Mouse (Mus musculus) kidney, postnatal 0 days (tissue): ENCODE data around the gene Jund. TPM values are rescaled to one million over a fixed set of nuclear protein-coding genes. Genes with fewer than 3 reads are reported as not detected.

Experiments used
- ATAC-seq: fragments of 200-750 bp; cut with Nextera tagmentation; replicated peaks from 2 replicates; pipeline ENCODE4 v1.8.0; 2017; ENCODE audit warnings: low read depth, moderate number of reproducible peaks, moderate TSS enrichment, moderate library complexity; ENCODE audit not compliant: low FRiP score
- DNase-seq: peaks from one replicate; pipeline ENCODE4 v3.0.0-alpha.2; 2016; ENCODE audit warnings: low spot score
- H3K27ac ChIP-seq: fragments of 300-500 bp; sonication (generic); 2 replicates; pipeline ENCODE4 v1.5.1; 2014; ENCODE audit warnings: mild to moderate bottlenecking
- H3K27me3 ChIP-seq: fragments of 300-500 bp; sonication (generic); 2 replicates; pipeline ENCODE4 v1.6.1; 2014; ENCODE audit warnings: low read length, mixed read lengths; ENCODE audit not compliant: insufficient read depth
- H3K36me3 ChIP-seq: fragments of 300-500 bp; sonication (generic); 2 replicates; pipeline ENCODE4 v1.6.1; 2014; ENCODE audit warnings: low read length, mixed read lengths; ENCODE audit not compliant: insufficient read depth
- H3K4me1 ChIP-seq: fragments of 300-500 bp; sonication (generic); replicated peaks from 2 replicates; pipeline ENCODE4 v1.6.1; 2014; ENCODE audit warnings: antibody characterized with exemption, low read length, mixed read lengths; ENCODE audit not compliant: insufficient read depth
- H3K4me2 ChIP-seq: fragments of 300-500 bp; sonication (generic); 2 replicates; pipeline ENCODE4 v1.6.1; 2014; ENCODE audit warnings: mild to moderate bottlenecking, low read length, moderate library complexity, mixed read lengths
- H3K4me3 ChIP-seq: fragments of 300-500 bp; sonication (generic); replicated peaks from 2 replicates; pipeline ENCODE4 v1.5.1; 2014; ENCODE audit warnings: low read depth, low read length
- H3K9ac ChIP-seq: fragments of 300-500 bp; sonication (generic); 2 replicates; pipeline ENCODE4 v1.6.1; 2014; ENCODE audit warnings: low read depth, low read length
- H3K9me3 ChIP-seq: fragments of 300-500 bp; sonication (generic); replicated peaks from 2 replicates; pipeline ENCODE4 v1.6.1; 2016; ENCODE audit warnings: low read length, inconsistent platforms, mixed read lengths
- CTCF ChIP-seq: IDR thresholded peaks from 2 replicates; pipeline ENCODE4 v1.5.1; 2016; ENCODE audit warnings: antibody characterized with exemption, low read depth, mild to moderate bottlenecking, moderate library complexity
- WGBS: fragments of 180-500 bp; shearing (Covaris S2); extraction: QIAGEN DNeasy Blood & Tissue Kit; methylation state at CpG from one replicate; pipeline ENCODE4 v1.1.7; 2014; 5-methylcytosine and 5-hydroxymethylcytosine counted together
- polyA plus RNA-seq: library from polyadenylated mRNA; unstranded; fragments of >200 nt; fragmentation: Nextera tagmentation; extraction: Ambion mirVana; gene quantifications from 2 replicates; pipeline ENCODE4 v1.2.1, GENCODE M21; 2015

Gene Jund
- polyA plus RNA-seq, 1 experiment from 2014 or later: 98.1 TPM

DNA sequence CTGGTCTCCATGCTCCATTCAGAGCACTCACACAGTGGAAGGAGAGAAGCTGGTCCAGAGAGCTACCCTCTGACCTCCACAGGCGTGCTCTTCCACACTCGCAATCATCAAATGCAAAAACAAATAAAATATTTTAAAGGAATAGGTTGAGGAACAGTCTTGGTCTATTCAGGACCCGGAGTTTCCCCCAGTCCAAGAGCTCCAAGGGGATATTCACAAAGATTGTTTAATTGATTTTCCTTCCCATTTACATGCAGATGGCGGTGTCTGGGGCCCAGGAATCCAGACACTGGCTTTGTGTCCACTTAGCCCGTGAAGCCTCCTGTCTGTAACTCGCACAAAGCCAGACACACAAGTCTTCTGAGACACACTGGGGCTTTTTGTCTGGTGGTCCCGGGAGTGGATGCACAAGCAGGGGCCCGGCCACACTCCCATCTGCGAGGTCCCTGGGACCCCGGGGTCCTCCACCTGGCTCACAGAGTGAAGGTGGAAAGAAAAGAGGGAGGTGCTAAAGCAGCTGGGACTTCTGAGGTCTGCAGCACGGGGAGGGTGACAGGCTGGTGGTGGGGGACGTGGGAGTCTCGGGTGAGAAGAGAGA lies 42.5 kb upstream of the Jund start:
- WGBS: 59% methylated on average over 13 of the region's 13 CpGs
- no peak for DNase-seq
- H3K4me3 ChIP-seq: no peak overlapping the region
- no peaks in the 10 kb centered on the region for H3K9me3 ChIP-seq
- H3K36me3 ChIP-seq: peaks cover 33% of the 10 kb centered on the region
- TF ChIP-seq CTCF: no peak
- H3K4me2 ChIP-seq: no peak overlapping the region
- no peak overlapping the region for H3K9ac ChIP-seq
- peaks cover 17% of the 10 kb centered on the region for H3K4me1 ChIP-seq
- no peak for ATAC-seq
- no peak overlapping the region for H3K27ac ChIP-seq
- H3K27me3 ChIP-seq: no peaks in the 10 kb centered on the region

- Histone ChIP-seq H3K9ac (no peak overlapping the region), H3K9me3 (no peaks in the 10 kb centered on the region), H3K36me3 (peaks cover 26% of the 10 kb centered on the region), H3K27me3 (no peaks in the 10 kb centered on the region), H3K4me3 (no peak overlapping the region), H3K4me2 (peak overlapping the region; percentile 72; the same call in 1 of the 2 replicates), H3K27ac (no peak overlapping the region), H3K4me1 (peaks cover 17% of the 10 kb centered on the region)
- DNase-seq (no peak), ATAC-seq (no peak)
- TF ChIP-seq CTCF: no peak
- 90% methylated on average over 3 of the region's 3 CpGs for WGBS
Measured at GRCm38 (mm10) chr8:70657214-70657613, 41.5 kb upstream of the Jund start.

GRCm38 (mm10) chr8:70657739-70658138 lies 41.0 kb upstream of the Jund start:
- Histone ChIP-seq H3K4me2 (peak overlapping the region; percentile 72), H3K27me3 (no peaks in the 10 kb centered on the region), H3K9ac (peak overlapping the region; percentile 80; the same call in 1 of the 2 replicates), H3K9me3 (no peaks in the 10 kb centered on the region), H3K4me1 (peaks cover 17% of the 10 kb centered on the region), H3K27ac (no peak overlapping the region), H3K36me3 (peaks cover 22% of the 10 kb centered on the region), H3K4me3 (no peak overlapping the region)
- no peak for DNase-seq
- WGBS: 91% methylated on average over 2 of the region's 2 CpGs
- TF ChIP-seq CTCF: no peak
- ATAC-seq: no peak

DNA sequence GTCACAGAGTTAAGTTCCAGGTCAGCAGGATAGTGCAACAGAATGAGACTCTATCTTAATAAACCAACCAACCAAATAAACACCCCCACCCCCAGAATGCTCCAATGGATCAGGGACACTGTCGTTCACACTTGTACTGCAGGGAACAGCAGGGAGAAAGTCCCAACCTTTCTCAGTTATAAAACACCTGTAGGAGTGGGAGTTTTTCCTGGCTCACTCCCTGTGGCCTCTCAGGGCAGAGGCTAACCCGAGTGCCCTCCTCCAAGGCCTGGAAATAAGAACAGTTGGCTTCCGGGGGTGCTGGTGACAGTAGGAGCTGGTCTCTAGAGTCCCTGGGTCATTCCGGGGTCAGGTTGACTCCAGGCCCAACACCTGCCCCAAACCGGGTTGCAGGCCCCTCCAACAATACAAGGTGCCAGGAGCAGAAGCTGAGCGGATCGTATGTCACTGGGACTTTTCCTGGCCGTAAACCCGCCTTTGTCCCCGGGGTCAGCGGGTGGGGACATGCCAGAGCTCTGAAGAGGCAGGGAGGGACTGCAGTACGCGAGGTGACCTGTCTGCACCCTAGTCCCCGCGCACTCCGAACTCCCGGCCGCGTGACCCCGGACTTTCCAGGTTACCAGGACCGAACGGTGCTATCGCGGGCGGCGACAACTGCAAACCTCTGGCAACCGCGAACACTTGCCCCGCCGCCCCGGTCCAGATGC lies 39.7 kb upstream of the Jund start:
- WGBS: under 1% methylated on average over 31 of the region's 31 CpGs
- no peak for TF ChIP-seq CTCF
- Histone ChIP-seq H3K27me3 (no peaks in the 10 kb centered on the region), H3K4me1 (peaks cover 17% of the 10 kb centered on the region), H3K9ac (peak overlapping the region; percentile 80), H3K4me3 (peak overlapping the region; percentile 80), H3K36me3 (peaks cover 20% of the 10 kb centered on the region), H3K27ac (peak overlapping the region; percentile 95), H3K9me3 (no peaks in the 10 kb centered on the region), H3K4me2 (peak overlapping the region; percentile 72)
- DNase-seq (peak; percentile 39), ATAC-seq (peak; percentile 59)

- Histone ChIP-seq H3K27me3 (no peaks in the 10 kb centered on the region), H3K9me3 (no peaks in the 10 kb centered on the region), H3K36me3 (peaks cover 15% of the 10 kb centered on the region), H3K9ac (peak overlapping the region; percentile 80), H3K4me2 (peak overlapping the region; percentile 72), H3K4me1 (peaks cover 17% of the 10 kb centered on the region), H3K27ac (peak overlapping the region; percentile 95), H3K4me3 (peak overlapping the region; percentile 80)
- no peak for TF ChIP-seq CTCF
- ATAC-seq: peak; percentile 95
- 1% methylated on average over 44 of the region's 44 CpGs for WGBS
- DNase-seq: peak; percentile 98
Measured at GRCm38 (mm10) chr8:70659604-70660272, 39.0 kb upstream of the Jund start.

- peak within 1 kb of the TSS; percentile 72 for H3K4me2 ChIP-seq
- no peaks in the 10 kb centered on the region for H3K27me3 ChIP-seq
- no peak for TF ChIP-seq CTCF
- peaks cover 17% of the 10 kb centered on the region for H3K4me1 ChIP-seq
- ATAC-seq (peak; percentile 70), DNase-seq (peak; percentile 49)
- WGBS: 4% methylated on average over 14 of the region's 14 CpGs
- H3K4me3 ChIP-seq: peak within 1 kb of the TSS; percentile 80
- H3K27ac ChIP-seq: peak within 1 kb of the TSS; percentile 95
- peaks cover 10% of the 10 kb centered on the region for H3K36me3 ChIP-seq
- peak within 1 kb of the TSS; percentile 80 for H3K9ac ChIP-seq
- no peaks in the 10 kb centered on the region for H3K9me3 ChIP-seq
Measured at GRCm38 (mm10) chr8:70660273-70660725, 38.5 kb upstream of the Jund start, which contains the start of gene Pgpep1. Pgpep1 (minus strand) TSS chr8:70660388.
